Mouse (Mus musculus) spleen, adult 18-20 months (tissue): Measurements from ENCODE around the gene Aven.

Experiments used
- DNase-seq, 2 experiments: peaks; one replicate each; pipeline ENCODE4 v3.0.0; 2022; ENCODE audit warnings: mixed read lengths in 2 of 2

The Aven gene

DNA sequence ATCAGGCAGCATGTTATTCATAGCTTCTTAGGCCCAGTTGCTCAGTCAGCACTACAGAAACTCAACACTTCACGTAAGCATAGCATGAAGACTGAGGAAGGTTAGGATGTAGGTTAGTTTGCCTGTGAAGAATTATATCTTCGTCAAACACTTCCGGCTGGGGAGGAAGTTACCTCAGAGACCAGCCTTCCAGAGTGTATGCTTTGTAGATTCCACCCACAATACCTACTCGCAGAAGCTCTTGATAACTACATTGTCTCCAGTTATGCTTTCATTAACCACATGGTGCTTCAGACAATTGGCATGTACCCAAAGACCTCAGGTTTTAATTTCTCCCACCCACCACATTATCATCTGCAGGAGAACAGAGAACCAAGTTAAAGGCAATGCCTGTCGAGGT is 189.1 kb downstream of the Aven start:
- DNase-seq: no peak
